Mouse (Mus musculus): ENCODE measurements around the gene Rab11b. TPM values are rescaled to one million over a fixed set of nuclear protein-coding genes. Genes with fewer than 3 reads are reported as not detected.

Gene Rab11b
- polyA plus RNA-seq, 1 experiment: 487 TPM

GRCm38 (mm10) chr17:33774573-33775155 is 14.3 kb upstream of the Rab11b start:
- H3K27ac ChIP-seq (ENCODE audit: insufficient read depth, low read length): 0 out of 2 replicates have a peak overlapping the region, but pooled peaks have one; percentile 49
- TF ChIP-seq POLR2A (IDR thresholded peaks at IDR 0.05; ENCODE audit: extremely low read depth, insufficient read depth, low read length): no peak
- TF ChIP-seq CTCF (IDR thresholded peaks at IDR 0.05; ENCODE audit: extremely low read depth, insufficient read depth, low read length): no peak
- H3K4me1 ChIP-seq (ENCODE audit: control insufficient read depth, insufficient read depth, low read length): no peaks in the 10 kb centered on the region; the same call in 1 of the 2 replicates
- no peak overlapping the region for H3K4me3 ChIP-seq (ENCODE audit: insufficient read depth, low read length)

- no peak overlapping the region for H3K27ac ChIP-seq (ENCODE audit: insufficient read depth, low read length)
- TF ChIP-seq POLR2A (IDR thresholded peaks at IDR 0.05; ENCODE audit: extremely low read depth, insufficient read depth, low read length) (no peak), CTCF (IDR thresholded peaks at IDR 0.05; ENCODE audit: extremely low read depth, insufficient read depth, low read length) (no peak)
- H3K4me3 ChIP-seq (ENCODE audit: insufficient read depth, low read length): no peak overlapping the region
- H3K4me1 ChIP-seq (ENCODE audit: control insufficient read depth, insufficient read depth, low read length): no peaks in the 10 kb centered on the region
Measured at GRCm38 (mm10) chr17:33773871-33774572, 13.7 kb upstream of the Rab11b start.

GRCm38 (mm10) chr17:33773426-33773825 is 13.1 kb upstream of the Rab11b start:
- H3K27ac ChIP-seq (ENCODE audit: insufficient read depth, low read length): no peak overlapping the region
- TF ChIP-seq POLR2A (IDR thresholded peaks at IDR 0.05; ENCODE audit: extremely low read depth, insufficient read depth, low read length): no peak
- TF ChIP-seq CTCF (IDR thresholded peaks at IDR 0.05; ENCODE audit: extremely low read depth, insufficient read depth, low read length): no peak
- H3K4me3 ChIP-seq (ENCODE audit: insufficient read depth, low read length): no peak overlapping the region
- no peaks in the 10 kb centered on the region for H3K4me1 ChIP-seq (ENCODE audit: control insufficient read depth, insufficient read depth, low read length)

GRCm38 (mm10) chr17:33771617-33772016 is 11.3 kb upstream of the Rab11b start:
- Histone ChIP-seq H3K27ac (ENCODE audit: insufficient read depth, low read length) (no peak overlapping the region), H3K4me3 (ENCODE audit: insufficient read depth, low read length) (no peak overlapping the region), H3K4me1 (ENCODE audit: control insufficient read depth, insufficient read depth, low read length) (no peaks in the 10 kb centered on the region)
- TF ChIP-seq CTCF (IDR thresholded peaks at IDR 0.05; ENCODE audit: extremely low read depth, insufficient read depth, low read length) (no peak), POLR2A (IDR thresholded peaks at IDR 0.05; ENCODE audit: extremely low read depth, insufficient read depth, low read length) (no peak)

- Histone ChIP-seq H3K27ac (ENCODE audit: insufficient read depth, low read length) (no peak overlapping the region), H3K4me1 (ENCODE audit: control insufficient read depth, insufficient read depth, low read length) (no peaks in the 10 kb centered on the region), H3K4me3 (ENCODE audit: insufficient read depth, low read length) (no peak overlapping the region)
- TF ChIP-seq CTCF (IDR thresholded peaks at IDR 0.05; ENCODE audit: extremely low read depth, insufficient read depth, low read length): no peak
- no peak for TF ChIP-seq POLR2A (IDR thresholded peaks at IDR 0.05; ENCODE audit: extremely low read depth, insufficient read depth, low read length)
Measured at GRCm38 (mm10) chr17:33766389-33766788, 6.1 kb upstream of the Rab11b start.

- TF ChIP-seq CTCF (IDR thresholded peaks at IDR 0.05; ENCODE audit: extremely low read depth, insufficient read depth, low read length) (no peak), POLR2A (IDR thresholded peaks at IDR 0.05; ENCODE audit: extremely low read depth, insufficient read depth, low read length) (0 out of 2 replicates have a peak, but pooled peaks have one; percentile 42)
- Histone ChIP-seq H3K4me3 (ENCODE audit: insufficient read depth, low read length) (peak overlapping the region; percentile 60), H3K27ac (ENCODE audit: insufficient read depth, low read length) (peak overlapping the region; percentile 97), H3K4me1 (ENCODE audit: control insufficient read depth, insufficient read depth, low read length) (peaks cover 12% of the 10 kb centered on the region; the same call in 1 of the 2 replicates)
Measured at GRCm38 (mm10) chr17:33759767-33760254, 519 bp downstream of the Rab11b start.

- TF ChIP-seq CTCF (IDR thresholded peaks at IDR 0.05; ENCODE audit: extremely low read depth, insufficient read depth, low read length) (no peak), POLR2A (IDR thresholded peaks at IDR 0.05; ENCODE audit: extremely low read depth, insufficient read depth, low read length) (no peak)
Measured at GRCm38 (mm10) chr17:33757231-33757630, 3.1 kb downstream of the Rab11b start.

GRCm38 (mm10) chr17:33756108-33756790 is 4.1 kb downstream of the Rab11b start:
- no peak for TF ChIP-seq POLR2A (IDR thresholded peaks at IDR 0.05; ENCODE audit: extremely low read depth, insufficient read depth, low read length)
- H3K4me1 ChIP-seq (ENCODE audit: control insufficient read depth, insufficient read depth, low read length): peaks cover 17% of the 10 kb centered on the region; the same call in 1 of the 2 replicates
- H3K27ac ChIP-seq (ENCODE audit: insufficient read depth, low read length): no peak overlapping the region
- H3K4me3 ChIP-seq (ENCODE audit: insufficient read depth, low read length): no peak overlapping the region

More at GRCm38 (mm10) chr17:33757231-33757630, 3.1 kb downstream of the Rab11b start:
- Histone ChIP-seq H3K4me1 (ENCODE audit: control insufficient read depth, insufficient read depth, low read length) (peaks cover 15% of the 10 kb centered on the region; the same call in 1 of the 2 replicates), H3K4me3 (ENCODE audit: insufficient read depth, low read length) (no peak overlapping the region), H3K27ac (ENCODE audit: insufficient read depth, low read length) (no peak overlapping the region)

- Histone ChIP-seq H3K4me3 (ENCODE audit: insufficient read depth, low read length) (no peak overlapping the region), H3K4me1 (ENCODE audit: control insufficient read depth, insufficient read depth, low read length) (peaks cover 17% of the 10 kb centered on the region; the same call in 1 of the 2 replicates), H3K27ac (ENCODE audit: insufficient read depth, low read length) (0 out of 2 replicates have a peak overlapping the region, but pooled peaks have one; percentile 3)
- no peak for TF ChIP-seq POLR2A (IDR thresholded peaks at IDR 0.05; ENCODE audit: extremely low read depth, insufficient read depth, low read length)
- TF ChIP-seq CTCF (IDR thresholded peaks at IDR 0.05; ENCODE audit: extremely low read depth, insufficient read depth, low read length): no peak
Measured at GRCm38 (mm10) chr17:33755418-33756107, 4.8 kb downstream of the Rab11b start.

Measured in cortical plate, adult 2 months (tissue).